Mouse (Mus musculus): Measurements from ENCODE around the gene Sox5. TPM values are rescaled to one million over a fixed set of nuclear protein-coding genes. Genes with fewer than 3 reads are reported as not detected.

Sox5 gene
- total RNA-seq, 2 experiments from 2014 or later = 28.7 to 41.6 TPM

- DNase-seq = no peak
Observed at GRCm38 (mm10) chr6:144016929-144017328, 764.8 kb downstream of the Sox5 start.

- DNase-seq = no peak
Observed at GRCm38 (mm10) chr6:144011880-144012524, 769.8 kb downstream of the Sox5 start.

GRCm38 (mm10) chr6:144010995-144011394 is 770.8 kb downstream of the Sox5 start:
- no peak for DNase-seq

- no peak for DNase-seq
Observed at GRCm38 (mm10) chr6:144010285-144010684, 771.5 kb downstream of the Sox5 start.

- no peak for DNase-seq
Observed at GRCm38 (mm10) chr6:144005132-144005531, 776.6 kb downstream of the Sox5 start.

- DNase-seq = no peak
Observed at GRCm38 (mm10) chr6:143998201-143998600, 783.6 kb downstream of the Sox5 start.

- no peak for DNase-seq
Observed at GRCm38 (mm10) chr6:143997616-143998015, 784.2 kb downstream of the Sox5 start.

- no peak for DNase-seq
Observed at GRCm38 (mm10) chr6:143995046-143995445, 786.7 kb downstream of the Sox5 start.

GRCm38 (mm10) chr6:143987548-143987947 is 794.2 kb downstream of the Sox5 start:
- no peak for DNase-seq

GRCm38 (mm10) chr6:143980131-143980530 is 801.6 kb downstream of the Sox5 start:
- no peak for DNase-seq

GRCm38 (mm10) chr6:143967724-143968400 is 813.9 kb downstream of the Sox5 start:
- no peak for DNase-seq

- DNase-seq = no peak
Observed at GRCm38 (mm10) chr6:143960487-143960886, 821.3 kb downstream of the Sox5 start.

GRCm38 (mm10) chr6:143960081-143960480 is 821.7 kb downstream of the Sox5 start:
- no peak for DNase-seq

- DNase-seq = no peak
Observed at GRCm38 (mm10) chr6:143958372-143958771, 823.4 kb downstream of the Sox5 start.

GRCm38 (mm10) chr6:143957063-143957462 is 824.7 kb downstream of the Sox5 start:
- no peak for DNase-seq

GRCm38 (mm10) chr6:143948553-143949308 is 833.0 kb downstream of the Sox5 start:
- DNase-seq = no peak

GRCm38 (mm10) chr6:143948071-143948470 is 833.7 kb downstream of the Sox5 start:
- no peak for DNase-seq

GRCm38 (mm10) chr6:143943126-143943525 is 838.7 kb downstream of the Sox5 start:
- no peak for DNase-seq

GRCm38 (mm10) chr6:143941291-143941785 is 840.4 kb downstream of the Sox5 start:
- DNase-seq = no peak

- DNase-seq = no peak
Observed at GRCm38 (mm10) chr6:143923146-143923545, 858.6 kb downstream of the Sox5 start.

- DNase-seq = no peak
Observed at GRCm38 (mm10) chr6:143918405-143918947, 863.3 kb downstream of the Sox5 start.

GRCm38 (mm10) chr6:143916152-143916735 is 865.5 kb downstream of the Sox5 start:
- DNase-seq = no peak

- no peak for DNase-seq
Observed at GRCm38 (mm10) chr6:143915686-143916085, 866.1 kb downstream of the Sox5 start.
